Mouse (Mus musculus) ES-E14 (cell line): ENCODE measurements around the gene Krt33b. TPM values are rescaled to one million over a fixed set of nuclear protein-coding genes. Genes with fewer than 3 reads are reported as not detected.

Experiments used
- DNase-seq: peaks from one replicate; pipeline ENCODE4 v3.0.0-alpha.2; 2013; ENCODE audit warnings: low read depth, low spot score
- H3K27ac ChIP-seq: 2 replicates; pipeline ENCODE4 v1.5.1; 2012; ENCODE audit warnings: low read depth, mild to moderate bottlenecking, low read length, moderate library complexity, mixed read lengths; ENCODE audit not compliant: poor library complexity, insufficient read depth, severe bottlenecking
- H3K36me3 ChIP-seq: 2 replicates; pipeline ENCODE4 v1.6.1; 2012; ENCODE audit warnings: mild to moderate bottlenecking, low read length, moderate library complexity, mixed read lengths; ENCODE audit not compliant: control insufficient read depth, poor library complexity, insufficient read depth, severe bottlenecking
- H3K4me1 ChIP-seq, 2 experiments: fragments of 150-350 bp in 1 of 2; sonication (generic) in 1 of 2; 2 replicates each; pipeline ENCODE4 v1.6.1; 2012; ENCODE audit warnings: low read length in 2 of 2, mild to moderate bottlenecking in 1 of 2, mixed read lengths in 1 of 2; ENCODE audit not compliant: control insufficient read depth in 2 of 2, insufficient read depth in 2 of 2, poor library complexity in 1 of 2
- H3K4me3 ChIP-seq, 2 experiments: fragments of 150-350 bp in 1 of 2; sonication (generic) in 1 of 2; 2 replicates each; pipeline ENCODE4 v1.5.1; 2012; ENCODE audit warnings: low read length in 2 of 2, low read depth in 1 of 2, mild to moderate bottlenecking in 1 of 2, mixed read lengths in 1 of 2; ENCODE audit not compliant: insufficient read depth in 1 of 2, poor library complexity in 1 of 2, severe bottlenecking in 1 of 2
- H3K9ac ChIP-seq: 2 replicates; pipeline ENCODE4 v1.6.1; 2012; ENCODE audit warnings: low read depth, mild to moderate bottlenecking, low read length, mixed read lengths; ENCODE audit not compliant: poor library complexity, insufficient read depth, severe bottlenecking
- H3K9me3 ChIP-seq: fragments of 150-350 bp; sonication (generic); 2 replicates; pipeline ENCODE4 v1.6.1; 2012; ENCODE audit warnings: low read depth, mild to moderate bottlenecking, low read length; ENCODE audit not compliant: control insufficient read depth, insufficient read depth
- CHD2 ChIP-seq: IDR thresholded peaks from 2 replicates; pipeline ENCODE4 v1.6.1; 2014; ENCODE audit warnings: mild to moderate bottlenecking, low read depth, low read length, inconsistent platforms
- HCFC1 ChIP-seq: IDR thresholded peaks from 2 replicates; pipeline ENCODE4 v1.6.1; 2012; ENCODE audit warnings: low read length, inconsistent platforms, borderline replicate concordance; ENCODE audit not compliant: insufficient read depth
- MAFK ChIP-seq: IDR thresholded peaks from 2 replicates; pipeline ENCODE4 v1.6.1; 2014; ENCODE audit warnings: mild to moderate bottlenecking, low read depth, low read length, inconsistent platforms; ENCODE audit not compliant: insufficient read depth
- ZC3H11A ChIP-seq: IDR thresholded peaks from 2 replicates; pipeline ENCODE4 v1.6.1; 2012; ENCODE audit warnings: low read depth, mild to moderate bottlenecking, inconsistent platforms, low read length, borderline replicate concordance
- ZNF384 ChIP-seq: IDR thresholded peaks from 2 replicates; pipeline ENCODE4 v1.6.1; 2012; ENCODE audit warnings: low read depth, low read length, inconsistent platforms
- in situ Hi-C, 2 experiments: fragments of 600-800 bp; cut with MboI; formaldehyde crosslinking; loops; one replicate each; pipeline ENCODE4 v1.15.1; 2025; ENCODE audit warnings: low sequenced_read_pairs in 2 of 2, inconsistent platforms in 1 of 2; ENCODE audit not compliant: unreplicated experiment in 2 of 2
- total RNA-seq: library from RNA; depleted of rRNA; stranded (reverse); fragments of 300-350 nt; gene quantifications from 2 replicates; pipeline ENCODE4 v1.2.3, GENCODE M21; 2012; rRNA removed

The Krt33b gene
- not detected in 2 replicates for total RNA-seq

DNA sequence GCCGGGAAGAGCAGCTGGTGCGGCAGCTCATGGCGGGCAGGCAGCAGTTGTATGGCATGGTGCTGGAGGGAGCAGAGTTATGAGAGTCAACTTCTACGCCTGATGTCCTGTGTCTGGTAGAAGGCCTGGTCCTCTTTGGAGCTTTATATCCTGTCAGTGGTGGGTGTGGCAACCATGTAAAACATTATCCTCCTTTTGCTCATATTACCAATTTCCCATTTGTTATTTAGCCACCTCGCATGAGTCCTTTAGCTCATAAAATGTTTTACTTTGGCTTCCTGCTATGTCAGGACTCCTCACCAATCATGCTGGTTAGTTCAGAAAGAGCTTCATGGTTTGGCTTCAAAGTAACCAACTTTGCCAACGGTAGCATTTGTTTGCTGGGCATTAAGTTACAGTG, at the start of gene Krt33b:
Krt33b (minus strand) TSS at position 101 of the 400 bp plus-strand sequence.
- no peaks in the 10 kb centered on the region for H3K4me1 ChIP-seq
- TF ChIP-seq CHD2, result no peak
- TF ChIP-seq ZC3H11A, result no peak
- TF ChIP-seq ZNF384, result no peak
- TF ChIP-seq MAFK, result no peak
- TF ChIP-seq HCFC1, result no peak
- DNase-seq, result no peak
- no peak within 1 kb of the TSS for H3K27ac ChIP-seq
- H3K9me3 ChIP-seq, result no peaks in the 10 kb centered on the region
- H3K4me3 ChIP-seq, result no peak within 1 kb of the TSS
- no peaks in the 10 kb centered on the region for H3K36me3 ChIP-seq
- no peak within 1 kb of the TSS for H3K9ac ChIP-seq
- in situ Hi-C loops, result no loop called here

- H3K36me3 ChIP-seq, result no peaks in the 10 kb centered on the region
- no peaks in the 10 kb centered on the region for H3K9me3 ChIP-seq
- H3K4me3 ChIP-seq, result no peak overlapping the region
- DNase-seq, result no peak
- in situ Hi-C loops, result loop anchor here in 1 of 2 experiments (5.0 kb wide), 1 partner anchor 208 kb away; no protein-coding TSS in a partner anchor
- H3K9ac ChIP-seq, result no peak overlapping the region
- no peaks in the 10 kb centered on the region for H3K4me1 ChIP-seq
- TF ChIP-seq CHD2 (no peak), MAFK (no peak), HCFC1 (no peak), ZC3H11A (no peak), ZNF384 (no peak)
- no peak overlapping the region for H3K27ac ChIP-seq
Observed at GRCm38 (mm10) chr11:100073873-100074272, 44.2 kb upstream of the Krt33b start.

GRCm38 (mm10) chr11:100067293-100068036, 37.8 kb upstream of the Krt33b start:
- Histone ChIP-seq H3K9ac (no peak overlapping the region), H3K4me3 (no peak overlapping the region), H3K4me1 (no peaks in the 10 kb centered on the region), H3K9me3 (no peaks in the 10 kb centered on the region), H3K27ac (no peak overlapping the region), H3K36me3 (no peaks in the 10 kb centered on the region)
- TF ChIP-seq ZC3H11A, result no peak
- TF ChIP-seq CHD2, result no peak
- TF ChIP-seq MAFK, result no peak
- TF ChIP-seq ZNF384, result no peak
- TF ChIP-seq HCFC1, result no peak
- in situ Hi-C loops, result loop anchor here in 1 of 2 experiments (10.0 kb wide), 1 partner anchor 227 kb away; no protein-coding TSS in a partner anchor
- DNase-seq, result no peak

DNA sequence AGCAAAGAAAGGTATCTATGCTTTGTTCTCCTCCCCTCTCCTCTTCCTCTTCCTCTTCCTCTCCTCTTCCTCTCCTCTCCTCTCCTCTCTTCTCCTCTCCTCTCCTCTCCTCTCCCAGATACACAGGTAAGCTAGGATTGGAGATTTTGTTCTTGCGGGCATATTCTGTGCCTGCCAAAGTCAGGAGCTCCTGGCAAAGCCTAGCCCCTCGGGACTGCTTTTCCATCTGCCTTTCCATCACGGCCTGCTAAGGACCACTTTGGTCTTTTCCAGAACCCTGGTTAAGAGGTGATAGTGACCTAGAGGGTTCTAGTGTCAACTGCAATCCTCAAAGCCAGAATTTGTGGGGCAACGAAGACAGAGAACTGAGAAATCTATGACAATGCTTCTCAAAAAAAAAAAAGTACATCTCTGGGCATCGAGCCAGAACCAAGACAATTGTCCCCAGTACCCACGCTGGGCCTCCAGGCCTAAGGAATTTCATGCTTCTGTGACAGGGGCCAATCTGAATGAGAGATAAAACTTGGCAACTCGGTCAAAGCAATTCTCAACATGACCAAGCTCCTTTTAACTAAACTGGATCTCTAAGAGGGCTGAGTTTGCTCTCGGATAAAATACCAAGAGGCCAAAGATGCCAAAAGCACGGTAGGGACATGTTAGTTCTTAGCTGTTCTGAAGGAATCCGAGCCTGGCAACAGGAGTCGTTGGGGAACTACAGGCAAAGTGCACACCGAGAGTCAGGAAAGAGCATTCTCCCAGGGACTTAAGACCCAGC, 36.8 kb upstream of the Krt33b start:
- Histone ChIP-seq H3K4me1 (no peaks in the 10 kb centered on the region), H3K27ac (no peak overlapping the region), H3K4me3 (no peak overlapping the region), H3K36me3 (no peaks in the 10 kb centered on the region), H3K9ac (no peak overlapping the region), H3K9me3 (no peaks in the 10 kb centered on the region)
- in situ Hi-C loops, result loop anchor here in 1 of 2 experiments (10.0 kb wide), 1 partner anchor 228 kb away; no protein-coding TSS in a partner anchor
- TF ChIP-seq ZNF384, result no peak
- no peak for TF ChIP-seq CHD2
- no peak for TF ChIP-seq HCFC1
- no peak for DNase-seq
